Mouse (Mus musculus) neutrophil, adult 5-6 weeks (primary cell): ENCODE measurements around the gene Slfn9. TPM values are rescaled to one million over a fixed set of nuclear protein-coding genes. Genes with fewer than 3 reads are reported as not detected.
A peak's percentile ranks its signal among the peaks of the same experiment; 100 is the strongest.
"Not testable (repeated sequence)": the region's sequence is repeated elsewhere in the genome, so short reads cannot be mapped to it uniquely, and the experiment has no call there.

Source experiments
- ATAC-seq: fragments of 151-379, 151-347 bp; 2 replicates; pipeline ENCODE4 v1.8.0; 2017; ENCODE audit warnings: mild to moderate bottlenecking, moderate TSS enrichment; ENCODE audit not compliant: insufficient number of reproducible peaks, poor library complexity, low FRiP score, severe bottlenecking; ENCODE audit errors: extremely low read depth
- total RNA-seq: library from RNA; stranded (forward); fragments of 200-1000 nt; gene quantifications from 2 replicates; pipeline ENCODE4 v1.2.3, GENCODE M21; 2017

The Slfn9 gene
- total RNA-seq, 1 experiment from 2014 or later = 8.0 TPM

DNA sequence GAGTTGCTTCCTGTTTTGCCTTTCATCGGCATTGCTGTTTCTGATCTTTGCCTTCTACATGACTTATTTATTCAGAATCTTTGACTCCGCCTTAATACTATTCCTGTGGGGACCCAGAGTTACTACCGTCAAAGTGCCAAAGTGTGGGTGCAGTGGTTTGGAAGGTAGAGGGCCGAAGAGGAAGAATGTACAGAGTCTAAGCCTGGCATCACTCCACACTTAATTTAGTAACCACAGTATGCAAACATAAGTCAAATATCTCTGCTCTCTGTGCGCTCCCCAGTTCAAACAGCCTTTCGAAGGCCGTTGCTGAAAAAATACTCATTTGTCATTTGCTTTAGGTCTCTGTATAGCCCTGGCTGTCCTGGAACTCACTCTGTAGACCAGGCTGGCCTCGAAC is 29.4 kb downstream of the Slfn9 start:
- no peak for ATAC-seq

DNA sequence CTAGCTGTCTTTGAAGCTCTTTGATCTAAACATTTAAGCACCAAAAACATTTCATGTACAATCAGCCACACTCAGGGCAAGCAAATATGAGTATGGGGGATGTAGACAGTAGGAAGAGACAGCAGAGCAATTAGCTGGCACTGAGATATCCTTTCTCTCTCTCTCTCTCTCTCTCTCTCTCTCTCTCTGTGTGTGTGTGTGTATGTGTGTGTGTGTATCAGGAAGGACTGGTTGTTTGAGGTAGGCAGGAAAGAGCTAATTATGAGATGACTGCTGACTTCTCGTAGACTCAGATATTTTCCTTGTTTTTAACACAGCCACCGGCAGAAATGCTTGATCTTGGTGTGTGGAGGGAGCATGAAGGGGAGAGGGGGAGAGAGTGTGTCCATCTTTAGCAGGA is 29.9 kb downstream of the Slfn9 start:
- no peak for ATAC-seq

DNA sequence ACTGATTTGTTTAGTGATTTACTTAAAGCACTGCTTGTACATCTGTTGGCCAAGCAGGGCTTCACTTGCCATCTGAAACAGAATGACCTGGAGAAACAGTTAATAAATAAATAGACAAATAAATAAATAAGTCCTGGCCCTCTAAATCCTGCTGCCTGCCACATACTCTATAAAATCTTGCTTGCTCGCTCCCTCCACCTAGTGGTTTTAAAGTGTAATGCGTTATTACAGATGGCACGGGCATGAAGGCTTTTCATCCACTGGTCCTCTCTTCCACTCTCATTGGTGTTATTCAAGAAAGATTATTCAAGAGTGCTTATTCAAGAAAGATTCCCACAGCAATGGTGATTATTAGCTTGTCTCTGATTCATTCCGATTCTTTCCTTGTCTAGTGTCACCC is 32.0 kb downstream of the Slfn9 start:
- ATAC-seq = peak; percentile 66; the same call in 1 of the 2 replicates

- ATAC-seq = no peak
These were observed 34.7 kb downstream of the Slfn9 start for GRCm38 (mm10) chr11:82956925-82957324.

DNA sequence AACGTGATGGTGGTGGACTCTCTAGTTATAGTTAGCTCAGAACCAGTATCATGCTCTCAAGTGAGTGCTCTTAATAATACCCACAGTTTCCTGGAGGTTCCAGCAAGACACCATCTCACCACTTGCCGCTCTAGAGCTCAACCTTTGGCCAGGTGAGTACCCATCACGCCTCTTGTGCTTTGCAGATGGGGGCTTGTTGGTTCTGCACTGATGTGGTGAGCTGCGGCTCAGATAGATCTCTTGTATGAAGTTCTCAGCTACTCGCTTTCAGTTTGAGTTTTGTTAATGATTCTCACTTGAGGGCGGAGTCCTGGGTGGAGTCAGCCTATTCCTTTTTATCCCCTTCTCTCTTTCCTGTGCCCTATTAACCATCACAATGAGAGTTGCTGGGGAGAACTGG is 37.0 kb downstream of the Slfn9 start:
- ATAC-seq = no peak

- ATAC-seq = peak; percentile 89
These were observed 38.8 kb downstream of the Slfn9 start for GRCm38 (mm10) chr11:82952612-82953542.

DNA sequence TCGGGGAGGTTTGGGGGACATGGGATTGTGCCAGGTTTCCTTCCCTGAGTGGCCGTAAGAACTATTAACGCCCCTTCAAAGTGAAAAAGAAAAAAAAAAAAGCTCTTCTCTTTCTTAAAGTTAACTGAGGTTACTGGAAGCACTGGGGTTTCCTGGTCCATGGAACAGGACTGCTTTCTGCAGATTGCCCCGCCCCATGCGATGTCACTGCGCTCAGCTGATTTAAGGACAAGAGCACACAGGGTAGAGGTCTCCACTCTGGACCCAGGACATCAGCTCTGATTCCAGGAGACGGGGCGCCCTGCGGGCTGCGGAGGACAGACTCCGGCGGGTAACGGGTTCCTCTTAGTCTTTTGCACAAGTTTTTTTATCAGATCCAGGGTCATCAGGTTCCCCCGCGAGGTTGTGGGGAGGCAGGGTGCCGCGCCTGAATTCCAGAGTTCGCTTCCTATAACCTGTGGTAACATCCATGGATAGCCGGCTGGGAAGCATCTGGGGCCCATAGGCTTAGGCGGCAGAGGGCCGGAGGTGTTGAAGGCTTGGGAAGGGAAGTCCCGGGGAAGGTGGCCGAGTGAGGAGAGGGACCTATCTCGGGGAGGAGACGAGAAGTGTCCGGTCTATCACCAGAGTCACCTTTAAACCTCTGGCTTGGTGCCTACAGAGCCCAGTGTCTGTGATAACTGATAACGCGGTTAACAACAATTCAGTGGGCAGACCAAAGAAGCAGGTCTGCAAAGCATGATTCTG is 39.6 kb downstream of the Slfn9 start:
- ATAC-seq = peak; percentile 24; the same call in 1 of the 2 replicates

DNA sequence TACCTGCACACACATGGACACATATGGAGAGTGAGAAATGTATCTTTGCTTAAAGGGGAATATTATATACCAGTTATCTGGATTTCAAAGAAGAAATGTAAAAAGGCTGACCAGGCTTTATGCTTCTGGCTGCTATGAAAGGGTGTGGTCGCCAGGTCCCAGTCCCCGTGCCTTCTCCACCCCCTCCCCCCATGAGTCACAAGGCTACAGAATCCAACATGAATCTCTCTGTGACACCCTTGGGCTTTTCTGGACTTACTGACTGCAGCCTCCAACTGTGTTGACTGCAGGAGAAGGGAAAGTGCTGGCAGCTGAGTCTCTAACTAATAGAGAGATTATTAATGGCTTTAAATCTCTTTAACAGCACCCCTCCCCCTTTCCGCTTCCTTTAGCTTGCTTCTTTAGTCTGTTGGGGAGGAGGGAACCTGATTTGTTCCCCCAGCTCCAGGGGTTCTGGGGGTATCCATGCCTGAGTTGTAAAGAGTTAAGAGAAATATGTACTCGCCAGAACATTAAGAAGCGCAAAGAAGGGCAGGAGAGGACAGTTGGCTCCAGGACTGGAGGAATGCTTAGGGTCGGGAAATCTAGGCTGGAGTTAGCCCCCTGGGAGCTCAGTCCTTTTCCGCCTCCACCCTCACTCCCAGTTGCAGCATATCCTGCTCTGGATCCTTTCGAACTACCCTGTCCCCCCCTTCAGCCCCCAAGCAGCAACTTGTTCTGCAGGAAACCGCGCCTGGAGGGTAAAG is 40.7 kb downstream of the Slfn9 start, which contains the start of gene Slfn5:
Slfn5 (plus strand) TSS at position 614 of the 746 bp plus-strand sequence.
- no peak for ATAC-seq

DNA sequence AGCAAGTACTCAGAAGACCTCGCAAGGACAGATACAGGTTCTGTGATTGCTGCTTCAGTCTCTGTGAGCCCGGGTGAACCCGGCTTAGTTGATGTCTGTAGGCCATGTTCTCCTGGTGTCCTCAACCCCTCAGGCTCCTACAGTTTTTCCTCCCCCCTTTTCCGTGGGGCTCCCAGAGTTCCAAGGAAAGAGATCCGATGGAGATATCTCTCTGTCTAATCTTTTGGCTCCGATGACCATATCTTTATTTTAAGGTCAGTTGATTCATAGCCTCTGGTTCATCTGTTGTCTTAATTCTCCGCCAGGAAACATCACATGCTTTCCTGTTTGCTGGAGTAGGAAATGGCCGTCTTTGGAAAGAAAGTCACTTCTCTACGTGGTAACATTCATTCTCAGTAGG is 42.6 kb downstream of the Slfn9 start:
- no peak for ATAC-seq

- peak; percentile 40 for ATAC-seq
These were observed 44.2 kb downstream of the Slfn9 start for GRCm38 (mm10) chr11:82947457-82947856.

DNA sequence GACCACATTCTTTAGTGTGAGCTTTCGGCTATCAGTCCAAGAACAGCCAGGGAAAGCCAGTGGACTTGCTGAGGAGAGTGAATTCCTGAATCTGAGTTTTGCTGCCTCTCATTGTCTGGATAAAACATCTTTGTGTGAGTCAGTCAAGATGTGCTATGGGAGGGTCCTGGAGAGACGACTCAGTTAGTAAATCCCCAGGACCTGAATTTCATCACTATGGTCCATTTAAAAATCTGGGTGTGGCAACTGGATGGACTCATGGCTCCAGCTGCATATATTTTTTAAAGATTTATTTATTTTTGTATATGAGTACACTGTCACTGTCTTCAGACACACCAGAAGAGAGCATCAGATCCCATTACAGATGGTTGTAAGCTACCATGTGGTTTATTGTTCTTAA is 46.0 kb downstream of the Slfn9 start:
- no peak for ATAC-seq

- no peak for ATAC-seq
These were observed 48.3 kb downstream of the Slfn9 start for GRCm38 (mm10) chr11:82943336-82943735.

- no peak for ATAC-seq
These were observed 58.4 kb downstream of the Slfn9 start for GRCm38 (mm10) chr11:82933186-82933585.

GRCm38 (mm10) chr11:82931671-82932450 is 59.8 kb downstream of the Slfn9 start:
- not testable (repeated sequence) for ATAC-seq

DNA sequence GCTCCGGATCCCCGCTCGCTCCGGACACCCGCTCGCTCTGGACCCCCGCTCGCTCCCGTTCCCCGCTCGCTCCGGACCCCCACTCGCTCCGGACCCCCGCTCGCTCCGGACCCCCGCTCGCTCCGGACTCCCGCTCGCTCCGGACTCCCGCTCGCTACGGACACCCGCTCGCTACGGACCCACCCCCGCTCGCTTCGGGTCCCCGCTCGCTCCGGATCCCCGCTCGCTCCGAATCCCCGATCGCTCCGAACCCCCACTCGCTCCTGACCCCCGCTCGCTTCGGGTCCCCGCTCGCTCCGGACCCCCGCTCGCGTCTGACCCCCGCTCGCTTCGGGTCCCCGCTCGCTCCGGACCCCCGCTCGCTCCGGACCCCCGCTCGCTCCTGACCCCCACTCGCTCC is 60.5 kb downstream of the Slfn9 start:
- not testable (repeated sequence) for ATAC-seq

DNA sequence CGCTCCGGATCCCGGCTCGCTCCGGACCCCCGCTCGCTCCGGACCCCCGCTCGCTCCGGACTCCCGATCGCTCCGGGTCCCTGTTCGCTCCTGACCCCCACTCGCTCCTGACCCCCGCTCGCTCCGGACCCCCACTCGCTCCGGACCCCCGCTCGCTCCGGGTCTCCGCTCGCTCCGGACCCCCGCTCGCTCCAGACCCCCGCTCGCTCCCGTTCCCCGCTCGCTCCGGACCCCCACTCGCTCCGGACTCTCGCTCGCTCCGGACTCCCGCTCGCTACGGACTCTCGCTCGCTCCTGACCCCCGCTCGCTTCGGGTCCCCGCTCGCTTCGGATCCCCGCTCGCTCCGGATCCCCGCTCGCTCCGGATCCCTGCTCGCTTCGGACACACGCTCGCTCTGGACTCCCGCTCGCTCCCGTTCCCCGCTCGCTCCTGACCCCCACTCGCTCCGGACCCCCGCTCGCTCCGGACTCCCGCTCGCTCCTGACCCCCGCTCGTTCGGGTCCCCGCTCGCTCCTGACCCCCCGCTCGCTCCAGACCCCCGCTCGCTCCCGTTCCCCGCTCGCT is 61.2 kb downstream of the Slfn9 start:
- not testable (repeated sequence) for ATAC-seq

GRCm38 (mm10) chr11:82929633-82929950 is 62.0 kb downstream of the Slfn9 start:
- no peak for ATAC-seq

DNA sequence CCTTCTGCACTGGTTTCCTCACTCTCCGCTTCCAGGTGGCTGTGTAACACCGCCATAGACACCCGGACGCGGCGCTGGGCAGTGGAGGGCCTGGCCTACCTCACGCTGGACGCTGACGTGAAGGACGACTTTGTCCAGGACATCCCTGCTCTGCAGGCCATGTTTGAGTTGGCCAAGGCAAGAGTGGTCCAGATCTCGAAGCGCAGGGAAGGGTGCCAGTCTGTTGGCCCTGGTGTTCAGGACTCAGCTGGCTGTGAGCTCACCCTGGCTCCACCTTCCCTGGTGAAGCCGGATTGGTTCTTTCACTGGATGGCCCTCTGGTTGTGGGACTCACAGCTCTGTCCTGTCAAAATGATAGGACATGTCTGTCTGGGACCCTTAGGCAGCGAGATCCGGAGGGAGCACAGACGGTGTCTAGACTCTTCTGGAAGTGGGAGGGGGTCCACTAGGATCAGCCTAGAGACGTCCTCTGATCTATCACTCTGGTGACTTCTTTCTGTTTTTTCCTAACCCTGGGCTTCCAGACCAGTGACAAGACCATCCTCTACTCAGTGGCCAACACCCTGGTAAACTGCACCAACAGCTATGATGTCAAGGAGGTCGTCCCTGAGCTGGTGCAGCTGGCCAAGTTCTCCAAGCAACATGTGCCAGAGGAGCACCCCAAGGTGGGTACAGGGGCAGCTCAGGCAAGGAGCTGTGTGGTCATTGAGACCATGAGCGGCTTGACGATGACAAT is 62.6 kb downstream of the Slfn9 start:
- ATAC-seq = no peak
